Mouse (Mus musculus) intestine, embryonic 16.5 days (tissue): ENCODE measurements around the gene Ldhd. TPM values are rescaled to one million over a fixed set of nuclear protein-coding genes. Genes with fewer than 3 reads are reported as not detected.

Experiments
- ATAC-seq: fragments of 200-750 bp; cut with Nextera tagmentation; 2 replicates; pipeline ENCODE4 v1.8.0; 2017; ENCODE audit warnings: moderate TSS enrichment, moderate library complexity
- H3K27ac ChIP-seq: fragments of 300-500 bp; sonication (generic); 2 replicates; pipeline ENCODE4 v1.5.1; 2014; ENCODE audit warnings: mild to moderate bottlenecking, low read length
- H3K27me3 ChIP-seq: fragments of 300-500 bp; sonication (generic); replicated peaks from 2 replicates; pipeline ENCODE4 v1.6.1; 2014; ENCODE audit warnings: low read length, control low read depth, mixed read lengths; ENCODE audit not compliant: control insufficient read depth, insufficient read depth
- H3K36me3 ChIP-seq: fragments of 300-500 bp; sonication (generic); 2 replicates; pipeline ENCODE4 v1.6.1; 2014; ENCODE audit warnings: low read length, control low read depth; ENCODE audit not compliant: control insufficient read depth, insufficient read depth
- H3K4me1 ChIP-seq: fragments of 300-500 bp; sonication (generic); 2 replicates; pipeline ENCODE4 v1.6.1; 2014; ENCODE audit warnings: low read length, control low read depth, mixed read lengths; ENCODE audit not compliant: control insufficient read depth, insufficient read depth
- H3K4me2 ChIP-seq: fragments of 300-500 bp; sonication (generic); 2 replicates; pipeline ENCODE4 v1.6.1; 2014; ENCODE audit warnings: low read depth, low read length, control low read depth
- H3K4me3 ChIP-seq: fragments of 300-500 bp; sonication (generic); 2 replicates; pipeline ENCODE4 v1.5.1; 2014; ENCODE audit warnings: mild to moderate bottlenecking, low read length
- H3K9ac ChIP-seq: fragments of 300-500 bp; sonication (generic); 2 replicates; pipeline ENCODE4 v1.6.1; 2014; ENCODE audit warnings: low read depth, low read length
- H3K9me3 ChIP-seq: fragments of 300-500 bp; sonication (generic); 2 replicates; pipeline ENCODE4 v1.6.1; 2016; ENCODE audit warnings: low read length, control low read depth; ENCODE audit not compliant: control insufficient read depth
- whole genome bisulfite sequencing: fragments of 180-500 bp; shearing (Covaris S2); extraction: QIAGEN DNeasy Blood & Tissue Kit; methylation state at CpG from one replicate; pipeline ENCODE4 v1.1.7; 2014; 5-methylcytosine and 5-hydroxymethylcytosine counted together
- polyA plus RNA-seq: library from polyadenylated mRNA; unstranded; fragments of >200 nt; fragmentation: Nextera tagmentation; extraction: Ambion mirVana; gene quantifications from 2 replicates; pipeline ENCODE4 v1.2.1, GENCODE M21; 2015

The Ldhd gene
- 2.7 and 3.5 TPM in 2 replicates for polyA plus RNA-seq

DNA sequence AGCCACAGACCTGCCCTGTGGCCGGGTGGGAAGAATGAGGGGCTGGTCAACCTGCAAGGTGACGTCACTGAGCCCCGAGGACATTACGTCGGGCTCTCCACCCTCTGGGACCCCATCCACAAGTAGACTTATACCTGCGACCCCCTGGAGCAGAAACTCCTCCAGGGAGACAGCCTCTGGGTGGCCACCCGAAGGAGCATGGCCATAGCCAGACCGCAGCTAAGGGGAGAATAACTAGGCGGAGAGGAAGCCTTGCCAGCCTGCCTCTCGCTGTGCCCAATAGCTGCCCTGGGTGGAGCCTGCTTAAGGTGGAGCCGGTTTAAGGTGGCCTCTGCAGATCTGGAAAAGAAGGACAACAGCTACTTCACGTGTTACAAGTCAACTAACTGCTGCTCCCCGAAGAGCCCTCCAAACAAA is at the start of gene Ldhd:
TSS of gene Ldhd (minus strand) at position 270 of the 417 bp plus-strand sequence.
- Histone ChIP-seq H3K9ac (peak within 1 kb of the TSS; percentile 51), H3K4me3 (peak within 1 kb of the TSS; percentile 50), H3K4me1 (peaks cover 12% of the 10 kb centered on the region), H3K27ac (peak within 1 kb of the TSS; percentile 38; the same call in 1 of the 2 replicates), H3K4me2 (peak within 1 kb of the TSS; percentile 57), H3K36me3 (no peaks in the 10 kb centered on the region), H3K9me3 (no peaks in the 10 kb centered on the region), H3K27me3 (no peaks in the 10 kb centered on the region)
- peak; percentile 83 for ATAC-seq
- WGBS: 19% methylated on average over 13 of the region's 13 CpGs

DNA sequence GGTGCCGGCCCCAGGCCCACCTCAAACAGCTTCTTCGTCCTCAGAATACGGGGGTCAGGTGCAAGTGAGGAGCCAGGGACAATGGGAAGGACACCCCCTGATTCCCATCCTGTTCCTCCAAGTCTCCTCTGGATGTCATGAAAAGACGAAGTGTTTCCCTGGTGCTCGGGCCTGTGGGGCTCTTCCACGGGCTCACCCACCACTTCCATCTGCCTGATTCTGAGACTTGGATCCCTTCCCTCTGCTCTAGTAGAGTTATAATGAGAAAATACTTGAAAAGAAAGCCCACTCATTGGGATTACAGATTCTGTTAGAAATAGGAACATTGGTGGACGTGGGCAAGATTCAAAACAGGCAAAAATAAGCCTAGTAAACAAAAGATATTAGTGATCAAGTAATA is 48.7 kb upstream of the Ldhd start:
- Histone ChIP-seq H3K9ac (no peak overlapping the region), H3K36me3 (no peaks in the 10 kb centered on the region), H3K9me3 (peaks cover 7% of the 10 kb centered on the region), H3K27me3 (no peaks in the 10 kb centered on the region), H3K4me2 (no peak overlapping the region), H3K27ac (no peak overlapping the region), H3K4me3 (no peak overlapping the region), H3K4me1 (no peaks in the 10 kb centered on the region)
- 90% methylated on average over 7 of the region's 7 CpGs for WGBS
- no peak for ATAC-seq

DNA sequence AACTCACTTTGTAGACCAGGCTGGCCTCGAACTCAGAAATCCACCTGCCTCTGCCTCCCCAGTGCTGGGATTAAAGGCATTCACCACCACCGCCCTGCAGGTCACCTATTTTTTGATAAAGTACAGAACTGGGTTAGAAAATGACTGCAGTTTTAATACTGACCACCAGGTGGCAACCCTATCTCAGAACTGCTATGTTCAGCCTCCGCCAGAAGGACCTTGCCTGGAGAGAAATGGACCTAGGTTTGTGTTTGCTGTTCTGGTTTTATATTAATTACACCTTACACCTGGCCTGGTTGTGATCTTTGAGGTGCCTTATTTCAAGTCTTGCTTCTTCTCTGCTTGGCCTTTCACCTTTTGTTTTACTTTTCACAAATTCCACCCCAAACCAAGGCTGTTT is 47.9 kb upstream of the Ldhd start:
- no peaks in the 10 kb centered on the region for H3K36me3 ChIP-seq
- peak; percentile 72; the same call in 1 of the 2 replicates for ATAC-seq
- H3K27ac ChIP-seq: no peak overlapping the region
- H3K9ac ChIP-seq: no peak overlapping the region
- 29% methylated on average over 3 of the region's 3 CpGs for WGBS
- H3K9me3 ChIP-seq: peaks cover 7% of the 10 kb centered on the region
- no peak overlapping the region for H3K4me3 ChIP-seq
- H3K4me1 ChIP-seq: no peaks in the 10 kb centered on the region
- H3K4me2 ChIP-seq: no peak overlapping the region
- no peaks in the 10 kb centered on the region for H3K27me3 ChIP-seq

DNA sequence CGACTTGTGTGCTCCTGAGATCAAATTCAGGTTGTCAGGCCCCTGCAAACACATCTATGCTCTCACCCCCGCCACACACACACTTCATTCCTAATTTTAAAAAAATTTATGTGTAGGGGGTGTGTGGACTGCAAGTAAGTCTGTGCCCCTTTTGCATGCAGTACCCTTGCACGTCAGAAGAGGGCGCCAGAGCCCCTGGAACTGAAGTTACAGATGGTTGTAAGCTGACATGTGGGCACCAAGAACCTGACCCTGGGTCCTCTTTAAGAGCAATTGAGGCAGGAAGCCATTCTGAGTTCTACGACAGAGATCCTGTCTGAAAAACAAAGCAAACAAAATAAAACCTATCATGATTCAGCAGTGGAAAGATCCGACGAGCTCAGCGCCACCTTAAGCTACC is 46.1 kb upstream of the Ldhd start:
- Histone ChIP-seq H3K27ac (no peak overlapping the region), H3K4me2 (no peak overlapping the region), H3K9me3 (peaks cover 7% of the 10 kb centered on the region), H3K27me3 (no peaks in the 10 kb centered on the region), H3K36me3 (no peaks in the 10 kb centered on the region), H3K9ac (no peak overlapping the region), H3K4me3 (no peak overlapping the region), H3K4me1 (no peaks in the 10 kb centered on the region)
- WGBS: 80% methylated on average over 8 of the region's 8 CpGs
- ATAC-seq: no peak

DNA sequence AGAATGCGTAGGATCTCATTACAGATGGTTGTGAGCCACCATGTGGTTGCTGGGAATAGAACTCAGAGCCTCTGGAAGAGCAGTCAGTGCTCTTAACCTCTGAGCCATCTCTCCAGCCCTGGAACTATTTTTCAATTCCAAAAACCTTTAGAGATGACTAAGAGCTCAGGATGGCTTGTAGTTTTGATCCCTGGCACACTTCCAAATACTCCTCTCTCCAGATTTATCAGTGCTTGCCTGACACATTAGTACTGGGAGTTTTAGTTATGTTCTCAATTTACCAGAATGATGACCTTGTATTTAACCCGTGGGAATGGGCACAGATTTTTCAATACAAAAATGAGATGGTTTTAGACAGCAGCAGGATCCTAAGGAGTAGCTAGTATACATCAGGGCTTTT is 36.6 kb upstream of the Ldhd start:
- no peak for ATAC-seq
- Histone ChIP-seq H3K36me3 (peaks cover 13% of the 10 kb centered on the region), H3K9ac (no peak overlapping the region)

DNA sequence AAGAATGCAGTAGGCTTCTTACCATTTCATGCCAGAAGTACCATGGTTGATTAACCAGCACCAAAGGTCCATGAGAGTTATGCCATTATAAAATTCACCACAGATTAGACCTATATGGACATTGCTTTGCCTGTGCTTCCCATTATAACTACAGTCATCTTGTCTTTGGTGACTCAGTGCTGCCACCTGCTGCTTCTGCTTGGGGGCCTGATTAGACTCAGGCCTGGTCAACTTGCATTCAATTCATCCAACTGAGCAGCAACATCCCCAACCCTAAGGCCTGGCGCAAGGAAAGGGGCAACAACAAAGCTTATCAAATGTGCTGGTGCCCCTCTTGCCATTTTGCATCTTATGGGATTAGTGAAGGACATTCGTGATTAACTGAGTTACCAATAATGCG is 32.3 kb upstream of the Ldhd start:
- Histone ChIP-seq H3K27me3 (no peaks in the 10 kb centered on the region), H3K9me3 (no peaks in the 10 kb centered on the region), H3K4me2 (no peak overlapping the region), H3K27ac (no peak overlapping the region), H3K9ac (no peak overlapping the region), H3K4me1 (0 out of 2 replicates have a peak, but pooled peaks cover 1% of the 10 kb centered on the region), H3K36me3 (peaks cover 3% of the 10 kb centered on the region), H3K4me3 (no peak overlapping the region)
- WGBS: 88% methylated on average over 3 of the region's 3 CpGs
- ATAC-seq: peak; percentile 60; the same call in 1 of the 2 replicates

More for the DNA sequence above, 36.6 kb upstream of the Ldhd start:
- Histone ChIP-seq H3K27ac (no peak overlapping the region), H3K27me3 (no peaks in the 10 kb centered on the region), H3K9me3 (no peaks in the 10 kb centered on the region), H3K4me3 (no peak overlapping the region), H3K4me2 (no peak overlapping the region), H3K4me1 (no peaks in the 10 kb centered on the region)
- 78% methylated on average over 2 of the region's 2 CpGs for WGBS

DNA sequence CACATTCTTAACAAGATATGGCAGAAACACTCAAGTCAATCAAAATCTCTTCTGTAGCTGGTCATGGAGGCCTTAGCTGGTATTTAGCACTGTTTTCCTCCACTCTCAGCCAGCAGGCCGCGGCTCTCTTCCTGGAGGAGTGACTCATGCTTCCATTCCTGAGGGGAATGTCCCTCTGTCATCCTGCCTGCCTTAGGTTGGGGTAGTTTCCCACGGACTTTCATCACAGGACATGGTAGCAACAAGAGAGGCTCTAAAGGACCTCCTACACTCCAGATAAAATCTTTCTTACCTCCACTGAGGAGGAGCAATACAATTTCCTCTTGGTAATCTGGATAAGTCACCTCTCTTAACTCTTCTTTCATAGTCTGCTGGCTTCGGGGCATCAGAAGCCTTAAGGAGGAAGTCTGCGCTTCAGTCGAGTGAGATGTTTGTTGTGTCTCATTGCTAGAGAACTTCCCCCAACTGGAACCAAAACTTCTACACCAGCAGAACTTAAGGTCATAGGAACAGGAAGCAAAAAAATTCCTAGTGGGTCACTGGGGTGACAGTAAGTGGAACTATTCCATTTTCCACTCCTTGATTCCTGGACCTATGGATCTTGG is 28.7 kb upstream of the Ldhd start:
- Histone ChIP-seq H3K9me3 (no peaks in the 10 kb centered on the region), H3K4me1 (peaks cover 7% of the 10 kb centered on the region; the same call in 1 of the 2 replicates), H3K27me3 (no peaks in the 10 kb centered on the region), H3K9ac (no peak overlapping the region), H3K4me2 (no peak overlapping the region), H3K36me3 (peaks cover 3% of the 10 kb centered on the region; the same call in 1 of the 2 replicates), H3K4me3 (no peak overlapping the region), H3K27ac (no peak overlapping the region; the same call in 1 of the 2 replicates)
- ATAC-seq: peak; percentile 73
- WGBS: 58% methylated on average over 6 of the region's 6 CpGs

DNA sequence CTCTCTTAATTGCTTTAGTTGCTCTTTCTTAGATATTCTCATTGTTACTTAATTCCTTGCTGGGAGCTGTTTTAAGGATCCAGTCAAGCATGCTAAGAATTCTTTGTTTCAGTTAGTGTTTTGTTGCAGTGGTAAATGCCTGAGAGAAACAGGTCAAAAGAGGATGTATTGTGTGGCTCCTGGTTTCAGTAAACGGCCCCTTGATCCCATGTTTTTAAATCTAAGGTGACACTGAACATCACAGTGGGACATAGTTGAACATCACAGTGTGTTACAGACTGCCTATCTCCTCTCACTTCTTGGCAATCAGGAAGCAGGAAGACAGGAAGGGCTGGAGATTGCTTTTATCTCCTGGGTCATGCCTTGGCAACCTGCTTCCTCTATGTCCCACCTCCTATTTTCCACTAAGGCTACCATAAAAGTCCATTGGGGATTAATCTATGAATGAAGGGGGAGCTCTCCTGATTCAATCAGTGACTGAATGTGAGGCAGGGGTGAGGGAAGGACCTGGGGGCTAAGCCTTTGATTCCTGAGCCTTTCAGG is 27.2 kb upstream of the Ldhd start:
- H3K36me3 ChIP-seq: peaks cover 3% of the 10 kb centered on the region; the same call in 1 of the 2 replicates
- ATAC-seq: no peak

DNA sequence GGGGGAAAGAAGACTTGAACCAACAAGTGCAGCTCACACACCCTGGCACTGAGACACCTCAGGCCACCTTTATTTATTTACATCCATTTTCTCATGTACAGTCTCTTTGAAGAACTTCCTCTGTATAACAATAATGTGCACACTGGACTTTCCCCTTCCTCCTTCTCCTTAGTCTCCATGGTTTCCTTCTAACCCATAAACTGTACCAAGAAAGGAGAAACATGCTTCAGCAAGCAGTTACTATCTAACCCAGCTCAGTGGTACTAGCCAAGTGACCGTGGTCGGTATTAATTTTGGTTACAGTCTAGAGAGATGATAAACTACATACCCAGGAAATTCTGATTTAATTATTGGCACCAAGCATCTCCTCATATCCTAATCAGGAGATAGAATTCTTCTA is 23.4 kb upstream of the Ldhd start:
- Histone ChIP-seq H3K27me3 (no peaks in the 10 kb centered on the region), H3K4me3 (no peak overlapping the region), H3K27ac (no peak overlapping the region), H3K9me3 (no peaks in the 10 kb centered on the region), H3K9ac (no peak overlapping the region), H3K36me3 (no peaks in the 10 kb centered on the region), H3K4me1 (peaks cover 7% of the 10 kb centered on the region; the same call in 1 of the 2 replicates), H3K4me2 (no peak overlapping the region)
- WGBS: 96% methylated on average over 2 of the region's 2 CpGs
- no peak for ATAC-seq

More for the DNA sequence above, 27.2 kb upstream of the Ldhd start:
- no peak overlapping the region for H3K9ac ChIP-seq
- WGBS: 57% methylated on average over 1 of the region's 1 CpGs
- H3K4me1 ChIP-seq: peaks cover 7% of the 10 kb centered on the region; the same call in 1 of the 2 replicates
- no peak overlapping the region for H3K4me2 ChIP-seq
- H3K4me3 ChIP-seq: no peak overlapping the region
- H3K9me3 ChIP-seq: no peaks in the 10 kb centered on the region
- no peaks in the 10 kb centered on the region for H3K27me3 ChIP-seq
- no peak overlapping the region for H3K27ac ChIP-seq
